Mouse (Mus musculus) neural tube, embryonic 15.5 days (tissue): ENCODE measurements around the gene Kcnh4. TPM values are rescaled to one million over a fixed set of nuclear protein-coding genes. Genes with fewer than 3 reads are reported as not detected.

Experiments used
- ATAC-seq: fragments of 200-750 bp; cut with Nextera tagmentation; 2 replicates; pipeline ENCODE4 v1.8.0; 2017; ENCODE audit warnings: mild to moderate bottlenecking, moderate TSS enrichment, moderate library complexity; ENCODE audit not compliant: low FRiP score
- H3K27ac ChIP-seq: fragments of 300-500 bp; sonication (generic); replicated peaks from 2 replicates; pipeline ENCODE4 v1.5.1; 2015; ENCODE audit warnings: mild to moderate bottlenecking, inconsistent platforms
- H3K27me3 ChIP-seq: fragments of 300-500 bp; sonication (generic); replicated peaks from 2 replicates; pipeline ENCODE4 v1.6.1; 2015; ENCODE audit warnings: inconsistent platforms
- H3K36me3 ChIP-seq: fragments of 300-500 bp; sonication (generic); 2 replicates; pipeline ENCODE4 v1.6.1; 2015; ENCODE audit warnings: inconsistent platforms
- H3K4me1 ChIP-seq: fragments of 300-500 bp; sonication (generic); 2 replicates; pipeline ENCODE4 v1.6.1; 2015; ENCODE audit warnings: inconsistent platforms
- H3K4me2 ChIP-seq: fragments of 300-500 bp; sonication (generic); 2 replicates; pipeline ENCODE4 v1.6.1; 2015; ENCODE audit warnings: inconsistent platforms, mild to moderate bottlenecking, moderate library complexity
- H3K4me3 ChIP-seq: fragments of 300-500 bp; sonication (generic); replicated peaks from 2 replicates; pipeline ENCODE4 v1.5.1; 2015; ENCODE audit warnings: mild to moderate bottlenecking, inconsistent platforms
- H3K9ac ChIP-seq: fragments of 300-500 bp; sonication (generic); replicated peaks from 2 replicates; pipeline ENCODE4 v1.6.1; 2015; ENCODE audit warnings: mild to moderate bottlenecking, inconsistent platforms
- H3K9me3 ChIP-seq: fragments of 300-500 bp; sonication (generic); replicated peaks from 2 replicates; pipeline ENCODE4 v1.6.1; 2016; ENCODE audit warnings: inconsistent platforms
- WGBS: fragments of 180-500 bp; shearing (Covaris S2); methylation state at CpG from one replicate; pipeline ENCODE4 v1.1.7; 2015; ENCODE audit warnings: mixed read lengths; 5-methylcytosine and 5-hydroxymethylcytosine counted together
- polyA plus RNA-seq: library from polyadenylated mRNA; unstranded; fragments of >200 nt; fragmentation: Nextera tagmentation; extraction: Ambion mirVana; gene quantifications from 2 replicates; pipeline ENCODE4 v1.2.1, GENCODE M21; 2015

The Kcnh4 gene
- polyA plus RNA-seq, 1 experiment from 2014 or later = 9.0 TPM

DNA sequence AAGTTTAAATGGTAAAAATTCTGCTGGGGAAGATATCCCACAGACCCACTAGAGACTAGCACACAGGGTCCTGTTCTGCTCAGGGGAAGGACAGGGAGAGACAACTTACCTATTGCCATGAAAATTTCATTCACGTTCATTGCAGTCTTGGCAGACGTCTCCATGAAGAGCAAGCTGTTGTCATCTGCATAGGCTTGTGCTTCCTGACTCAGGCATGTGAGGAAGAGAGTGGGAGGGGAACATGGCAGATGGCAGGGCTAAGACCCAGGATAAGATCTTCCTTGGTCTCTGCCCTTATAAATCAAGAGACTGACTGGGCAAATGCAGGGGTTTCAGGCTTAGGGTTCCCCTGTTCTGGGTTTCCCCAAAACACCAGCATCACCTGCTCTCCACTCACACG is 43.1 kb downstream of the Kcnh4 start:
- no peak for ATAC-seq
- no peak overlapping the region for H3K9ac ChIP-seq
- H3K36me3 ChIP-seq = peaks cover 40% of the 10 kb centered on the region
- peaks cover 42% of the 10 kb centered on the region for H3K4me1 ChIP-seq
- H3K4me2 ChIP-seq = no peak overlapping the region
- no peak overlapping the region for H3K27ac ChIP-seq
- H3K4me3 ChIP-seq = no peak overlapping the region
- H3K27me3 ChIP-seq = no peaks in the 10 kb centered on the region
- 83% methylated on average over 3 of the region's 3 CpGs for WGBS
- H3K9me3 ChIP-seq = no peaks in the 10 kb centered on the region

GRCm38 (mm10) chr11:100714948-100715347 is 44.8 kb downstream of the Kcnh4 start:
- H3K4me2 ChIP-seq = no peak overlapping the region
- no peaks in the 10 kb centered on the region for H3K27me3 ChIP-seq
- no peaks in the 10 kb centered on the region for H3K9me3 ChIP-seq
- 78% methylated on average over 6 of the region's 6 CpGs for WGBS
- no peak overlapping the region for H3K27ac ChIP-seq
- H3K4me3 ChIP-seq = no peak overlapping the region
- no peak overlapping the region for H3K9ac ChIP-seq
- peaks cover 44% of the 10 kb centered on the region for H3K36me3 ChIP-seq
- H3K4me1 ChIP-seq = peaks cover 38% of the 10 kb centered on the region
- ATAC-seq = no peak

GRCm38 (mm10) chr11:100714534-100714915 is 45.2 kb downstream of the Kcnh4 start:
- Histone ChIP-seq H3K4me2 (no peak overlapping the region), H3K4me3 (no peak overlapping the region), H3K9ac (no peak overlapping the region), H3K36me3 (peaks cover 48% of the 10 kb centered on the region), H3K4me1 (peaks cover 35% of the 10 kb centered on the region), H3K27me3 (no peaks in the 10 kb centered on the region), H3K9me3 (no peaks in the 10 kb centered on the region), H3K27ac (no peak overlapping the region)
- 48% methylated on average over 6 of the region's 6 CpGs for WGBS
- ATAC-seq = no peak

DNA sequence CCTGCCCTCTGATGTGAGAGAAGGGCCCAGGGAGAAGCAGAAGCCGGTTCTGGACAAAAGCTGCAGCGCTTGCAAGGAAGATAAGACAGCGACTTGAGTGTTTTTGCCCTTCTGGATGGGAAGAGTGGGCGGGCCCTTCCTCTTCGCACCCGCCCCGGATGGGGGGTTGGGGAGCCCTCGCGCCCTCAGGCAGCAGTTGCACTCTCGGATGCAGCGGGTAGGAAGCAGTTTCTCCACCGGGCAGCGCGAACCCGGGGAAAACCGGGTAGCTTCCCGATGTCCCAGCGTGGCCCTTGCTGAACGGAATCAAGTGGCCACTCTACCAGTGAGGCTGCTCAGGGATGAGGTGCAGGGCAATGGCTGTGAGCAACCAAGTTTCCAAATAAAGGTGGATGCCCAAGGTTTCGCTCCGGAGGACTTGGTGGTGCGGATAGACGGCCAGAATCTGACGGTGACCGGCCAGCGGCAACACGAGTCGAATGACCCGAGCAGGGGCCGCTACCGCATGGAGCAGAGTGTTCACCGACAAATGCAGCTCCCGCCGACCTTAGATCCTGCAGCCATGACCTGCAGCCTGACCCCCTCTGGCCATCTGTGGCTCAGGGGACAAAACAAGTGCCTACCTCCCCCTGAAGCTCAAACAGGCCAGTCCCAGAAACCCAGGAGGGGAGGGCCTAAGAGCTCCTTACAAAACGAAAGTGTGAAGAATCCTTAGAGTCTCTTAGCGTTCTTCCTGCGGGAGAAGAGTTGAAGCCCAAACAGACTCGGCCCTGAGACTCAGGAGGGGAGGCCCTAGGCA is 45.8 kb downstream of the Kcnh4 start, which contains the start of gene Hspb9:
Gene Hspb9, plus strand, starts transcription at position 116 of the 799 bp plus-strand sequence.
- Histone ChIP-seq H3K4me3 (0 out of 2 replicates have a peak within 1 kb of the TSS, but pooled peaks have one; percentile 6), H3K4me2 (peak within 1 kb of the TSS; percentile 44), H3K27me3 (no peaks in the 10 kb centered on the region), H3K9ac (peak within 1 kb of the TSS; percentile 20; the same call in 1 of the 2 replicates), H3K36me3 (peaks cover 49% of the 10 kb centered on the region), H3K9me3 (no peaks in the 10 kb centered on the region), H3K4me1 (peaks cover 35% of the 10 kb centered on the region), H3K27ac (peak within 1 kb of the TSS; percentile 61; the same call in 1 of the 2 replicates)
- ATAC-seq = no peak
- WGBS = 8% methylated on average over 38 of the region's 38 CpGs

DNA sequence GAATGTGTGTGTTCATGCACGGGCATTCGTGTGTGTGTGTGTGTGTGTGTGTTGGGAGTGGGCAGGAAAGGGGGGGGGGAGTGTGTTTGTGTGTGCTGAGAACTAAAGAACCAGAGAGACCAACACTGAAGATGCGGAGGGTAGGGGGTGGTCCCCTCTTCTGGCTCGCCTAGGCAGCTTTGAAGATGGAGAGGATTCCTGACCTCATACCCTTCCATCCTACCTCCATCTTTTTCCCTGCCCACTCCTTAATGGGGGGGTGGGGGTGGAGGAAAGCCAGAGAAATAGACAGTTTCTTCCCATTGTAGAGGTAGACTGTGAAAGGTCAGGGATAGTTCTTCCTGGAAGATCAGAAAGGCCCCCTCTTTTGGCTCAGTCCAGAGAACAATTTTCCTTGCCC is 46.6 kb downstream of the Kcnh4 start:
- Histone ChIP-seq H3K4me2 (no peak overlapping the region; the same call in 1 of the 2 replicates), H3K9me3 (no peaks in the 10 kb centered on the region), H3K27ac (0 out of 2 replicates have a peak overlapping the region, but pooled peaks have one; percentile 13), H3K36me3 (peaks cover 49% of the 10 kb centered on the region), H3K4me1 (peaks cover 35% of the 10 kb centered on the region), H3K4me3 (no peak overlapping the region), H3K27me3 (no peaks in the 10 kb centered on the region), H3K9ac (peak overlapping the region; percentile 20; the same call in 1 of the 2 replicates)
- 69% methylated on average over 4 of the region's 4 CpGs for whole genome bisulfite sequencing
- no peak for ATAC-seq

- peak; percentile 92 for ATAC-seq
- Histone ChIP-seq H3K4me1 (peaks cover 35% of the 10 kb centered on the region), H3K36me3 (peaks cover 49% of the 10 kb centered on the region), H3K4me3 (peak within 1 kb of the TSS; percentile 97), H3K9me3 (no peaks in the 10 kb centered on the region), H3K4me2 (peak within 1 kb of the TSS; percentile 83), H3K27me3 (no peaks in the 10 kb centered on the region), H3K27ac (peak within 1 kb of the TSS; percentile 83), H3K9ac (peak within 1 kb of the TSS; percentile 92)
- WGBS = 1% methylated on average over 37 of the region's 48 CpGs
Measured at GRCm38 (mm10) chr11:100711783-100712615, 47.7 kb downstream of the Kcnh4 start, which contains the start of gene Kat2a. Gene Kat2a (minus strand): TSS chr11:100712465.

- WGBS = 95% methylated on average over 4 of the region's 4 CpGs
- Histone ChIP-seq H3K27ac (no peak overlapping the region), H3K9ac (peak overlapping the region; percentile 92), H3K4me3 (peak overlapping the region; percentile 97), H3K27me3 (no peaks in the 10 kb centered on the region), H3K4me1 (peaks cover 35% of the 10 kb centered on the region), H3K36me3 (peaks cover 51% of the 10 kb centered on the region), H3K9me3 (no peaks in the 10 kb centered on the region), H3K4me2 (peak overlapping the region; percentile 83)
- ATAC-seq = no peak
Measured at GRCm38 (mm10) chr11:100710977-100711376, 48.8 kb downstream of the Kcnh4 start.

DNA sequence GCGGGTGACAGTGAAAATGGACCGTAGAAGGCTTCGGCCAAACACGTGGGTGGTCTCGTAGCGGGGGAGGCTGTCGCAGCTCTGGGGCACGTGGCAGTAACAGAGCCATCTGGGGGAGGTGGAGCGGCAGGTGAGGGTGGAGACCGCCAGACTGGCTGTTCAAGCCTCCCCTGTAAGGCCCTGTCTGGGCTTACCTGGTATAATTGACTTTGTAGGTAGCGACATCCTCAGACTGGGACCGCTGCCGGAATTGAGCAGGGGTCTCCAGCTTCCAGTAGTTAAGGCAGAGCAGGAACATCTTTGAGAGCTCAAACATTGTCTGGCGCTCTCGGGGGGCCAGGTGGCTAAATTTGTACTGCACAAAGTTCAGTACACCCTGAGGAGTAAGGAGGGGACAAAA is 49.2 kb downstream of the Kcnh4 start:
- Histone ChIP-seq H3K4me2 (no peak overlapping the region; the same call in 1 of the 2 replicates), H3K9me3 (no peaks in the 10 kb centered on the region), H3K4me1 (peaks cover 35% of the 10 kb centered on the region), H3K27me3 (no peaks in the 10 kb centered on the region), H3K9ac (no peak overlapping the region), H3K36me3 (peaks cover 51% of the 10 kb centered on the region), H3K4me3 (no peak overlapping the region), H3K27ac (no peak overlapping the region)
- no peak for ATAC-seq
- WGBS = 93% methylated on average over 15 of the region's 15 CpGs

- Histone ChIP-seq H3K9me3 (no peaks in the 10 kb centered on the region), H3K4me1 (peaks cover 33% of the 10 kb centered on the region), H3K9ac (no peak overlapping the region), H3K4me3 (no peak overlapping the region), H3K27me3 (no peaks in the 10 kb centered on the region), H3K27ac (no peak overlapping the region), H3K36me3 (peaks cover 60% of the 10 kb centered on the region), H3K4me2 (no peak overlapping the region)
- ATAC-seq = no peak
- WGBS = 93% methylated on average over 9 of the region's 9 CpGs
Measured at GRCm38 (mm10) chr11:100709201-100709810, 50.4 kb downstream of the Kcnh4 start.

DNA sequence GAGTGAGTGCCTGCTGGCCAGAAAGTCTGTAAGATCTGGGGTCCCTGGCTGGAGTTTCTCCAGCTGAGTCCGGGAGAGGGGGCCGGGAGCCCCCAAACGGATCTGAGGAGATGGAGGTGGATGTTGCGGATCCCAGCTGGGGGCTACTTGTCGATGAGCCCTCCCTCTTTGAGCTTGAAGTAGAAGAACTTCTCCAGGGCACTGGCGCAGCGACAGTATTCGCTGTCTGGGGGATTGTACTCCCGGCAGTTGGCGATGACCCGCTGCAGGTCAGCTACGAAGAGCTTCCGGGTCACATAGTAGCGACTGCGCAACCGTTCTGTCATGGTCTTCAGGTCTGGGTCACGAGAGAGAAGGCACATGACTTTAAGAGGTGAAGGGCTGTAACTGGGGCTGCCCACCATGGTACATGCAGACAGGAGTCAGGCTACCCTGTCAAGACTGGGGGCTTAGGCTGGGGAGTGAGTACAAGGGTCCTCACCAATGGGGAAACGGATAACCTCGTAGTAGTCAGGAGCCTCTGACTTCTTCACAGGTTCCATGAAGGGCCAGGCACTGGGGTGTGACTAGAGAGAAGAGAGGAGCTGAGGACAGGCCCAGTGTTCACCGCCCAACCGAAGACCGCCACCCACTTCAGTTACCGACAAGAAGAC is 54.5 kb downstream of the Kcnh4 start:
- no peak for ATAC-seq
- H3K4me3 ChIP-seq = no peak overlapping the region
- WGBS = 94% methylated on average over 23 of the region's 23 CpGs
- peaks cover 9% of the 10 kb centered on the region for H3K4me1 ChIP-seq
- H3K9me3 ChIP-seq = no peaks in the 10 kb centered on the region
- H3K4me2 ChIP-seq = no peak overlapping the region
- H3K9ac ChIP-seq = no peak overlapping the region
- no peaks in the 10 kb centered on the region for H3K27me3 ChIP-seq
- H3K36me3 ChIP-seq = peaks cover 60% of the 10 kb centered on the region
- no peak overlapping the region for H3K27ac ChIP-seq
